Mouse (Mus musculus): ENCODE measurements around the gene Abtb2.

The Abtb2 gene

DNA sequence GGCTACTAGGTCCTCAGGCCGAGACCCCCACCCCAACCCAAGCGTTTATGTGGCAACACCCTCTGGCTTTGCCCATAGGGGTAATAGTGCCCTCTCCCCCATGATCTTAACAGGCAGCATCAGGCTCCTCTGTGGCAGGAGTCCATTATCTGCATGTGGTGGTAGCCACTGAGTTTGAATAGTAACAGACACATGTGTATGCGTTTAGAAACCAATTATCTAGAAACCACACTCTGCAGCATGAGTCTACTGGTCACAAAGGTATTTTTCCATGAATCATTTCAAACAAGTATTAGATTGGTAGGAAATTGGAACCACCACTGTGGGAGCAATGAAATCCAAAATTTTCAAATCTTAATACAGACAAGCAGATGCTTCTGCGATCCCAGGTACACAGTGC lies 119.5 kb downstream of the Abtb2 start:
- no peak for DNase-seq (ENCODE audit: low read depth, low spot score)

DNA sequence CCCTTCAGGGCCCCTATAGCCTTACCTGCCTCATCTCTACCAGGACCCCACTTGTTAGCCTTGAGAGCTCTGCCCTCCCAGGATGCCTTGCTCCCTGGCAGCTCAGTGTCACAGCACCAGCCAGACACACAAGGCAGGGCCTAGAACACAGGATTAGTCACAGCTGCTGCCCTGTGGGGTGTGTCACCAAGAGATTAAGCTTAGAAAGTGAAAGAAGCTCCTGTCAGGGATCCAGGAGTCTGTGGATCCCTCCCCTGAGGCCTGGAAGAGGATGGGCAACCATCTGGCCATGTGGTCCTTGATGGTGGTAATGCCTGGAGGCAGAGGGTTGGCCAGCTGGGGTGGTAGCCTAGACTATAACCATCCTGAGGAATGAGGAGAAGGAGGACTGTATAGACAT lies 121.0 kb downstream of the Abtb2 start:
- no peak for DNase-seq (ENCODE audit: low read depth, low spot score)

DNA sequence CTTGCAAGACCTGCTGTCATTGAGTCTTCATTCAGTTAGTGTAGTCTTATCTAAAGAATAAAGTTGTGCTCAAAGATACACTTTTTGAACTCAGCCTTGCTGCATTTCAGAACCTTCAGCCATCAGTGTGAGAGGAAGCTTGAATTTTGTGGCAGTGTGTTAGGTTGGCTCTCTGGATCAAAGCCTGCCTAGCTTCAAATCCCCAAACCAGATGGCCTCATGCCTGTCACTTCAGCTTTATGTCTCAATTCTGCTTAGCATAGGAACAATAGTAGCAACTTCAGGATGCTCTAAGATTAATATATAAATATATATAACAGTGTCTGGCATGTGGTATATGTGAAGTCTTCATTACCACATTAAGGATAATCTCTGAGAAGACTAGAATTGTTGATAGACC lies 121.8 kb downstream of the Abtb2 start:
- no peak for DNase-seq (ENCODE audit: low read depth, low spot score)

DNA sequence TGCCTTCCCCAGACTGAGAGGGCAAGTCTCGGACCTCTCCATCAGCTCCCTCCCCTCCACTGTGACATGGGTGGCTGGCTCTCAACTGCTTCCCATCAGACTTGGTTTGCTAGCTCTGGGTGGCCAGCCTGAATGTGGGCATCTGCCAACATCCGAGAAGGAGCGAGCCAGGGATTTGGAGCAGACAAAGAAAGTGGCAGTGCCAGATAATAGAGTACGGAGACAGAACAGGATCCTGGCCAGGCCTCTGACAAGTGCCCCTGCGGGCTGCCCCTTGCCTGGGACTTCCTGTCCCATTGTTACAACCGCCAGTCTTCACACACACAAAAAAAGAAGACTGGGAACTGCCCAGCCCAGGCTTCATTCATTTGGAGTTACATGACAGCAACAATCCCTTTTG lies 124.3 kb downstream of the Abtb2 start:
- DNase-seq (ENCODE audit: low read depth, low spot score) = no peak

DNA sequence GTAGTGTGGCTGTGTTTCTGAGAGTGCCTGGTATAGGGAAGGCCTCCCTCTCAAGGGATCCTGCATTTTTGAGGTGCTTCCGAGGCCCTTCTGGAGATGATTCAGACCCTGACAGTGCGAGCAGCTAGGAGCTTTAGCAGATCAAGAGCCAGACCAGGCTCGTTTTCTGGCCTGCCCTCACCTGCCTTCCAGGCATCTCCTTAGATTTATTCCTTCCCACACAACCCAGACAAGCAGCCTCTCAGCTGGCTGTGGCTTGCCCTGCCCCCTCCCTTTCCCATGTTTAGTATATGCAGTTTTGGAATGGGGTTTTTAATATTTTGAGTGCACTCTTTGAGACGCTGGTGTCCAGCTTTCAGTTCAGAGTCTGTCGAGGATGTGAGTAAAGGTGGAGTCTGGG lies 124.7 kb downstream of the Abtb2 start:
- no peak for DNase-seq (ENCODE audit: low read depth, low spot score)

DNA sequence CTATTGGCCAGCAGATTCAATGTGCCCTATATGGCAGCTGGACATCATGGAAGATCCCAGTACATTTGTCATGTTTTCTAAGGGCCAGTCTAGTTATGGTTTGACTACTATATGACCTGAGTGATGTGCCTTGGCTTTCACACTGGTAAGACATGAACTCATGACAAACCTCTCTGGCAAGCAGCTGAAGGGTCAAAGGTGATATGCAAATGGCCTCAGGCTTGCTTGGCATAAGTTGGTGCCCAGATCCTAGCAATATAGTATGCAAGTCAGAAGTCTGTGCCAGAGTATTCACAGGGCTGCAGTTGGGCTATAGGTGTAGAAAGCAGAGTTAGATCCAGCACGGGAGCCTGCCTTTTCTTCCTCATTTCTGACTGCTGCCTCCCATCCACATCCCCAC lies 125.2 kb downstream of the Abtb2 start:
- no peak for DNase-seq (ENCODE audit: low read depth, low spot score)

DNA sequence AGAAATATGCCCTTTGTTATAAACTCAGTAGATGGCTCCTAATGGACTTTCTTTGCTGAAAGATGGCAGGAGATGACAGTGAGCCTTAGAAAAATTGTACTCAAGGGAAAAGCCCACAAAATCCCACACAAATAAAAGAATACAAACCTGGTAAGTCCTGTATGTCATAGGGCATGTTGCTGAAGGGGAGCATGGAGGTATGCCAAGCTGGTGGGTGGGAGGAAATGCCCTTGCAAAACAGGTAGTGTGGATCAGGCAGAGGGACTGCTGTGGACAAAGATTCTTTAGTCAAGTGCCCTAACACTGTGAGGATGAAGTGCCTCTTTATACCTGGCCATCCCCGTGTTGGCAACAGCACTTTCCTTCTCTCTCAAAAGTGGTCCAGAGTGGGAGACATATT lies 126.7 kb downstream of the Abtb2 start:
- no peak for DNase-seq (ENCODE audit: low read depth, low spot score)

DNA sequence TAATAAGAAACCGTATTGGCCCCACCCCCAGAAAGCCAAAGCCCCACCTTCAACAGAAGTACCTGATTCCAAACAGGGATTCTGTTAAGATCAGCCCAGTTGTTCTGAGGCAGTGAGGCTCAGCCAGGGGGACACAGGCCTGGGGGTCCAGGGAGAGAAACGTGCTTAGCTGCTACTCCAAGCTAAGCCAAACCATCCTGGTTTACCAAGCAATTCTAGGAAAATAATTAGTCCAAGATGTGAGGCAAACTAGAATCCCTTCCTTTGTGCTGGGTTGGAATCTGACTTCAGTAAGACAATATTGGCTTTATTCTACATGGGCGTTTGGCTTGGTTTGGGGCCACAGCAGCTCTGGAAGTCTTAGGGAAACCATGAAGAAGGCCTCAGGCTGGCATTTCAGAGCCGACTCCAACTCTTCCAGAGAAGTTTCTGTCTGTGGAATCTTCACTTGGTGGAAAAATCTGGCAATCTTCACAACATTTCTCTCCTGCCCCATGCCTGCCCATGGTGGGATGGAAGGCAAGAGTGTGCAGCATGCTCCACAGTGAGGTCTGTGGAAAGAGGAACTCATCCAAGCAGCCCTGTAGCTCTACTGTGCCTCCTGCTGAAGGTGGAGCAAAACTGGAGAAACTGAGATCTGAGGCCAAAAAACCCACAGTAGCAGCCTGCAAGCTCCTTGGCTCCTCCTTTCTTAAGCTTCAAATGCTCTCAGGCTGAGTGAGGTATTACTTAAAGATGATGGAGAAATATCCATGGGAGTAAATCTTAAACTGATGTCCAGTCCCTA lies 128.9 kb downstream of the Abtb2 start:
- no peak for DNase-seq (ENCODE audit: low read depth, low spot score)

DNA sequence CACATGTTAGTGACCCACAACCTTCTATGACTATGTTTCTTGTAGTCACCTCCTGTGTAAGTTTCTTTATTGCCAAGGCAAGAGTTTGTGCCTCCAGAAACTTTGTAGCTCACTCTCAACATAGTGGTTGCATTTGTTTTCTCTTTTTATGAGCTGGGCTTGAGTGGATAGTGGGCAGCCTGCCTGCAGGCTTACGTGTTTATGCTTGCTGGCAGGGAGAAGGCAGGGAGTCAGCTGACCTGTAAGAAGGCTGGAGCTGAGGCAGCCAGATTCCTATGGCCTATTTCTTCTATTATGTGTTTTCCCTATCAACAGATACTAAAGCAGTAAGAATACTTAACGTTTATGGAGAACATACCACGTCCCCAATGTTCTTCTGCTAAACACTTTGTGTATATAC lies 130.1 kb downstream of the Abtb2 start:
- peak; percentile 78 for DNase-seq (ENCODE audit: low read depth, low spot score)

DNA sequence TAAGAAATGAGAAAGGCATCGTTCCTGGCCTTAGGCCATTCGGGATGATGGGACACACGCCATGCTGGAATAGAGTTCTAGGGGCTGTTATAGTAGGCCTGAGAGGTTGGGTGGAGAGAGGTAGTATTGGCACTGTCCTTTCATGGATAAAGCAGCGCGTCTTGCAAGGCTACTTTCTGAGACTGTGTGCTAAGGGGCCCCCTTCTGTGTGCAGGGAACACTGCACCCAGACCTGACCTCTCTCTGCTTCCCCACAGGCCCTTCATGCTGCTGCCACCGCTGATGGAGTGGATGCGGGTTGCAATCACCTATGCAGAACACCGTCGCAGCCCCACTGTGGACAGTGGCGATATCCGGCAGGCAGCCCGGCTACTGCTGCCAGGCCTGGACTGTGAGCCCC lies 134.4 kb downstream of the Abtb2 start:
- no peak for DNase-seq (ENCODE audit: low read depth, low spot score)

DNA sequence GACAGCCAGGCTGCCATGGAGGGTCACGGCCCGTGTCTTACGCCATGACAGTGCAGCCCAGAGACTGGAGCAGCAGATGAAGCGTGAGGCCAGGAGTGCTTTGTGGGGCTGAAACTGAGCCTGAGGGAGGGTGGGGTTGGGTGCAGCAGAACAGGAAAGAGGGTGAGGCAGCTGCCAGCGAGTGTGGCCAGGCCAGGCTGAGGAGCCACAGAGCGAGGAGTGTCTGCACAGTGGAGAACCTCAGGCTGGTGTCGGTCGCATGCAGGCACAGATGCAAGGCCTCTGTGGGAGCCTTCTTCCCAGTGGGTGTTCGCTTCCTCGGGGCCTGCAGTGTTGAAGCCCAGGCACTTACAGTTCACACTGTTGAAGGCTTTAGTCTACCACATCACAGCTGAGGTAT lies 137.2 kb downstream of the Abtb2 start:
- no peak for DNase-seq (ENCODE audit: low read depth, low spot score)

DNA sequence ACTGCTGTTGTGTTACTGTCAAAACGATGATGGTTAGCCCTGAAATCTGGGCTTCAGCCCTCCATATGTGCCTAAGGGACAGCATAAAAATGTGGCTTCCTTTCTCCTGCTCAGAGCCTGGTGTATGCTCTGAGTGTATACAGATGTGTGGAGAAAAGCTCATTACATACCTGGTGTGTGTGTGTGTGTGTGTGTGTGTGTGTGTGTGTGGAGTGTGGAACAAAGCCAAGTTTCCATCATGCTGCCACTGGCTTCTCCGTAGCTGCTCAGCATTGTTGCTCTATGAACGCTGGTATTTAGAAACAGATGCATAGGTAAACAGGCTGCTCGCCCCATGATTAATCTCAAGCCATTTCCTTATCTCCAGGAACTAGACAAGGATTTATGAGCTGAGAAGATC lies 137.8 kb downstream of the Abtb2 start:
- DNase-seq (ENCODE audit: low read depth, low spot score) = no peak

DNA sequence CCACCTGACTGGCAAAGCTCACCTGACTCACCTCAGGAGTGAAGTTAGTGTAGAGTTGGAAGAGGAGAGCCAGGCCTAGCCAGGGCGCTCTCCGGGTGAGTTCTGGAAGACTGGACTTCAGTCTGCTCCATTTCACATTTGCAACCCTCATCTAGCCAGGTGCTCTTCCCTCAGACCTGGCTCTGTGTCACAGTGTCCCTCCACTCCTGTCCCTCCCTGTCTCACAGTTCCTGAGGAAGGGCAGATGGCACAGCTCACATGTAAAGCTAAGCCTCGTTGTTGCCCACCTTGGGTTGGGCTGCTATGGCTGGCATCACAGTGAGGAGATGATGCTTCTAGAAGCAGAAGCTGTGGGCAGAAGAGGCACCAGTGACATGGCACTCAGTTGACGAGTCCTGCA lies 139.7 kb downstream of the Abtb2 start:
- no peak for DNase-seq (ENCODE audit: low read depth, low spot score)

DNA sequence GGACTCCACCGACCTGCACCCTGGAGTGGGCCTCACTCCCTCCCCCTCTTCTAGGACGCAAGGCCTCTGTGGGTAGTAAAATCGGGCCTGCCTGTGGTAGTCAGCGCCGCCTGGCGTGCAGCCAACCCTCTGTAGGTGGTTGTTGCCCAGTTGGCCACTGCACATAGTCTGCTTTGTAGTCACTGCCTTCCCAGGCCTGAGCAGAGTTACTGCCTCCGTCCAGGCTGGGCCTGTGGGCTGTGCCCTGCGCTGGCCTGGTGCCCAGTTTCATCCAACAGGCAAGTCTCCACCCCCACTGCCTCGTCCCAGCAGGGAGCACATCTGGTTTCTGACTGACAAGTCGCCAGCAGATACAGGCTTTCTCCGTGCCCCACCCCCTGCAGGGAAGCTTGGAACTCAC lies 140.1 kb downstream of the Abtb2 start:
- peak; percentile 41 for DNase-seq (ENCODE audit: low read depth, low spot score)

DNA sequence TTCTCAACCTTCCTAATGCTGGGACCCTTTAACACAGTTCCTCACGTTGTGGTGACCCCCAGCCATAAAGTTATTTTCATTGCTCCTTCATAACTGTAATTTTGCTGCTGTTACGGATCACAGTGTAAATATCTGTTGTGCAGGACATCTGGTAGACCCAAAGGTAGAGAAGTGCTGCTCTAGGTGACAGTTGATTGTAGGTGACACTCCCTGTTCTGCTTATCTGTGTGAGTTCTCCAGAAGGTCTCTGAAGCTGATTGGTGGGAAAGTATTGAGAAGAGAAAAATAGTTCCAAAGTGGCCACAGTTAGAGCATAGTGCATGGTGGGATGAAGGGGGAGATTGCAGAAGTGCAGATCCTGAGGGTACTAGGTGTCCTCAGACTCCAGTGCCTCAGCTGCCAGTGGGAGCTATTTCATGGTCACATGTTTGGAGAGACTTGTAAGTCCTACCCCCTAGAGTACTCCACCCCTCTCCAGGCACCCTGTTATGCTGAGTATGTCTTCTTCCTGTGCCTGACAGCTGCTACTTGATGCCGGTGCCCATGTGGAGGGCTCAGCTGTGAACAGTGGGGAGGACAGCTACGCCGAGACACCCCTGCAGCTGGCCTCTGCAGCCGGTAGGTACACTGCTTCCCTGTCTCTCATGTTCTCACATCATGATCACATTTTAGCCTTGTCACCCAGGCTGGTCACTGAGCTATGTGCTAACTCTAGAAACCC lies 141.1 kb downstream of the Abtb2 start:
- DNase-seq (ENCODE audit: low read depth, low spot score) = peak; percentile 48

DNA sequence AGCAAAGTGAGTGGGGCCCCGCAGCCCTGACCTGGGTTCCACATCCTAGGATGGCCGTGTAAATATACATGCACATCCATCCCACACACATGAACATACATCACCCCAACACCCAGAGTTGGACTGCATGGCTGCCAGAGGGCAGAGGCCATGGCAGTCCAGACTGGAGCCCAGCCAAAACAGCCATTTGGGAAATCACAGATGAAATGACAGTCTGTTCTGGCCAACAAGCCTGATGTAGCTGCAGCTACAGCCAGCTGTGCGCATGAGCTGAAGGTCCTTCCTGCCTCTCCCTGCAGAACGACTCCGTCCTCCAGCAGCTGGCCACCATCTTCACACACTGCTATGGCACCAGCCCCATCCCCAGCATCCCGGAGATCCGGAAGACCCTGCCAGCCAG lies 144.7 kb downstream of the Abtb2 start:
- no peak for DNase-seq (ENCODE audit: low read depth, low spot score)

DNA sequence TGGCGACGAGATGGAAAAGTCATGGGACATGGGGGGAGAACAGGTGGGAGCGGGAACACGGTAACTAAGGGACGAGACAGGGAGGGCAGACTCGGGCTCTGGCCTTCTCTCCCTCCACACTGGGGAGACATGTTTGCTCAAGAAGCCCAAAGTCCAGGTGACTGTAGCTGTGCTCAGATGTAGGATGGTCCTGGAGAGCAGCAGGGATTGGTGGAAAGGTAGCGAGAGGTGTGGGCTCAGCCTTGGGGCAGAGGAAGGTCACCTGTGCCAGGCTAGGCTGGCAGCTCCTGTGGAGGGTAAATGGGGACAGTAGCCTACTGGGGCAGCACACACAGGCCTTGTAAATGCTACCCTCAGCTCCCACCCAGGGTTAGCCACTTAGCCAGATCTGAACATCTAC lies 147.7 kb downstream of the Abtb2 start:
- no peak for DNase-seq (ENCODE audit: low read depth, low spot score)

DNA sequence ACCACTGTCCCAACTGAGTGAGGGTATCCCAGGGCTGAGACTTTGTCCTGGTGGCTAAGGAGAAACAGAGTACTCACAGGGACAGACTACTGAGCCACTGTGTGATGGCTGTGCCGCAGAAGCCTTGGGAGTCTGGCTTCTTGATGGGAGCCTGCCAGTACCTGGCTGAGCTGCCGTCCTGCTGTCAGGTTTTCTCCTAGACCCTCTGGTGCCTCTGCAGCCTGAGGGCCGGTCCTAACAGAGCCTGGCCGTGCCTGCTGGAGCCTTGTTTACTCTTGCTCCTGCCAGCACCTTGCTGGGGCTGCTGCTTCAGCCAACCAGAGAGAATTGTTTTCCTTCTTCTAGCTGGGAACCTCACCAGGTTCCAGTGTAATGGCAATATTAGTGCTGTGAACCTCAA lies 148.3 kb downstream of the Abtb2 start:
- DNase-seq (ENCODE audit: low read depth, low spot score) = no peak

DNA sequence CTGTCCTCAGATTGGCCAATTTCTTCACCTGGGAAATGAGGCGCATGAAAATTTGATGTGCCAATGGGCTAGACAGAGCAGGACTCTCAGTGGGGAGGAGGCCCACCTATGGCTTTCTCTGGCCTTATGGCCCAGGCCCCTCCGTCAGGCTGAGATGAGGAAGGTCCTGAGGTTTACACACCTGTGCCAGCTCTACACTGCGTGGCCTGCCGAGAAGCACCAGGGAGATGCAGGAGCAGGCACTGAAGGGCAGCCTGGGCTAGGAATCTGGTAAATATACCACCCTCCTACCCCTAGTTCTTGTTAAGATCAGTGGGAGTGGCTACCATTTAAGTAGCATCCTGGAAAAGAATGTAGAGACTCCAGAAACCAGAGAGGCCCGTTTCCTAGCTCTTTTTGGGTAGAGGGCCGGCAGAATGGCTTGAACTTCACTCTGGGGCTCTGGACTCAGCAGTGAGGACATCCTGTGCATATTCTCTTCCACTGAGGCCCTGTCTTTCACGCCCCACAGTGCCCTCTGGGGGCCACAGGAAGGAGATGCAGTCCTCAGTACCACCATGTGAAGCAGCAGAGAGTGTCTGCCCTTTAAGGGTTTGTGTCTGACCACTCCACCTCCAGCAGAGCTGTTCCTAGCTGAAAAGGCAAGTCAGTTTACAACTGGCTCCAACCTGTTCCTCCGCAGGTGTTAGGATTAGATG lies 152.6 kb downstream of the Abtb2 start:
- DNase-seq (ENCODE audit: low read depth, low spot score) = peak; percentile 72

DNA sequence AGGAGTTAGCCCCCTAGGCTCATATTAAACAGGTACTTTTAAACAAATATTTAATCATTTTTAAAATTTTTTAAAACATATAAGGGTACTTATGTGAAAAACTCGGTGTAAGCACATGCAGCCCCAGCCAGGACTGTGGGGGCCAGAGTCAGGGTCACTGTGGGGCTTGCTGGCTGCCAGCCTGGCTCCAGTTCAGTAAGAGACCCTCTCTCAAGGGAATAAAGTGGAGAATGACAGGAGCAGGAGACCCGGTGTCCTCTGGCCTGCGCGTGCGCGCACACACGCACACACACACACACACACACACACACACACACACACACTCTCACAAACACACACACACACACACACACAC lies 153.2 kb downstream of the Abtb2 start:
- no peak for DNase-seq (ENCODE audit: low read depth, low spot score)

DNA sequence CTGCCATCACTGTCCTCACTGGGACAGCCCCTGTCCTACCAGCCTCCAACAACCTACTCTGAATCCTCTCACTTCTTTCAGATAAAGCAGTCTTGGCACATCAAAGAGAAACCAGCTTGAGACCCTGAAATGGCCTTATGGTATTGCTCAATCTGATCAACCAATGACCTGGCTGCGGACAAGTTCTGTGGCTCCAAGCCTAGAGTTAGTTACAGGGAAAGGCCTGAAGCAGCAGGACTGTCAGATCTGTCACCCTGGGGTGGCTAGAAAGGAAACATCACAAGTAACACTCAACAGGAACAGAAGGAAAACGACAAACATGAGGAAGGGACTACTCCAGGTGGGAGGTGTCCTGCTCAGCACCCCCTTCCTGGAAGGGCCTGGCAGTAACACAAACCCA lies 158.4 kb downstream of the Abtb2 start:
- DNase-seq (ENCODE audit: low read depth, low spot score) = no peak

DNA sequence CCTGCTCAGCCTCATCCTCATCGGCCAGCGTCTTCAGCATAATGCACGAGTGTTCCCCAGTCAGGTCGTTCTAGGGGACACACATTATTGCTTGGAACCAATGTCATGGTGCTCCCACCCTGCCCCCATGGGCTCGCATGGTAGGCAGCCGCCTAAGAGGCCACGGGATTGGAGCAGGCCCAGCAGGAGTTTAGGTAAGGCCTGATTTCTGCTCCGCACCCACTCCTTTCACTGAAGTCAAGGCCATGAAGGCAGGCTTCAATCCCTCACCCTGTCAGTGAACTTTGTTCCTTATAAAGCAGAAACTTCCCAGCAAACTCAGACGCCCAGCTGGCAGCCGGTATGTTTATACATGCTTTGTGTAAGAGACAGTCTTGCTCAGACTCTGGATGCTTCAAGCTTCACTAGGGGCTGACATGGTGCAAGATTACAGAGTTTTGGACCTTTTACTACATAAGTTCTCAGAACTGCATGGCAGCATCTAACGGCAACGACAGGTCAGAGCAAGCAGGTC lies 162.0 kb downstream of the Abtb2 start:
- DNase-seq (ENCODE audit: low read depth, low spot score) = no peak

DNA sequence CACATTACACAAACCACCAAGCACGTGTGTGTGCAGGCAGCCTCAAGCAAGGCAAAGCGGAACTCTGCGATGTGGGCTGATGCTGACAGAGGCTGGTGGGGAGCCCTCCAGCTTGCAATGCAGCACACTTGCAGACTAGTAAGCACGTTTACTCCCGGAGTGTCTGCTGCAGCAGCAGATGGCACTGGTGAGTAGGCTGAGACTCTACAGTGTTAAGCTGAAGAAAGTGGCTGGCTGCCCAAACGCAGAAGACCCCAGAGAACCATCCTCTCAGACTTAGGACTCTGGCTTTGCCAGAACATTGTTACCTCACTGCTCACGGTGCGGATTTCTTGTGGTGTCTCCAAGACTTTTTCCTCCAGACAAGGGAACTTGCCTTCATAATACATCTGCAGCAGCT lies 164.9 kb downstream of the Abtb2 start:
- no peak for DNase-seq (ENCODE audit: low read depth, low spot score)

Data from skeletal muscle tissue, adult 2 months (tissue).